Mouse (Mus musculus): ENCODE data around the gene Rab3c. TPM values are rescaled to one million over a fixed set of nuclear protein-coding genes. Genes with fewer than 3 reads are reported as not detected.

Rab3c gene
- total and polyA plus RNA-seq, 3 experiments, result not detected

DNA sequence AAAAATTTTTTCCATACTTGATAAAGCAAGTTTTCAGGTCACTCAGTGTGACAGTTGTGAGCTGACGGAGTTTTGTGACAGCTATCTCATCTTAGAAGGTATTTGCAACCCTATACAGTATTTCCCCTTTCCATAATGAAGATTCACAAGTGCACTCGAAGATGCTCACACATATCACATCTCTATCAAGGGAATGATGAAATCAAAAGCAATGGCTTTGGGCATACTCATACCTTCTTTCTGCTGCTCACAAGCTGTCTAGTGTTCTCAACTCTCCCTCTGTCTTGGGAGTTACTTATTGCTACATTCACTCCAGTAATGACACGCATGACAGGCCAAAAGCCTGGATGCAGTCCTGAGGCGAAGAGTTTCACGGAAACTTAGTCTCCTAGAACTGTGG lies 26.4 kb upstream of the Rab3c start:
- Histone ChIP-seq H3K4me1 (ENCODE audit: control insufficient read depth in 1 of 2, insufficient read depth in 2 of 2) (no peaks in the 10 kb centered on the region), H3K27me3 (replicated peaks) (no peaks in the 10 kb centered on the region), H3K27ac (ENCODE audit: insufficient read depth, low read depth) (no peak overlapping the region), H3K79me2 (replicated peaks; ENCODE audit: control insufficient read depth, extremely low read depth, insufficient read depth, poor library complexity, severe bottlenecking) (no peaks in the 10 kb centered on the region), H3K9me3 (replicated peaks; ENCODE audit: low read length) (no peaks in the 10 kb centered on the region), H3K4me3 (replicated peaks in 1 of 3; ENCODE audit: low read depth in 2 of 3, low read length in 2 of 3, poor library complexity in 1 of 3) (no peak overlapping the region), H3K9ac (ENCODE audit: insufficient read depth, low read depth) (no peak overlapping the region), H3K4me2 (ENCODE audit: insufficient read depth, low read depth, poor library complexity, severe bottlenecking) (no peak overlapping the region), H3K36me3 (replicated peaks in 1 of 2; ENCODE audit: control insufficient read depth in 1 of 2, insufficient read depth in 1 of 2, low read length in 1 of 2) (no peaks in the 10 kb centered on the region)
- no peak for DNase-seq (ENCODE audit: extremely low read depth)
- in situ Hi-C loops (cut with MboI; ENCODE audit: low pct_ligation_motif_present, low pct_unique_long_range_greater_than_20kb, low sequenced_read_pairs) (no loop called here), dilution Hi-C loops (cut with MboI; ENCODE audit: extremely low pct_ligation_motif_present, extremely low pct_unique_long_range_greater_than_20kb, low sequenced_read_pairs) (no loop called here)
- TF ChIP-seq NELFE (IDR thresholded peaks at IDR 0.05; ENCODE audit: low read depth, low read length) (no peak), ZKSCAN1 (IDR thresholded peaks at IDR 0.05; ENCODE audit: borderline replicate concordance, low read depth, low read length) (no peak), CTCF (conservative IDR thresholded peaks at IDR 0.05 in 1 of 2, IDR thresholded peaks at IDR 0.05 in 1 of 2; ENCODE audit: low read depth in 2 of 2, low read length in 2 of 2) (no peak), CHD2 (IDR thresholded peaks at IDR 0.05; ENCODE audit: low read length) (no peak), UBTF (IDR thresholded peaks at IDR 0.05; ENCODE audit: low read depth, low read length) (no peak), NRF1 (IDR thresholded peaks at IDR 0.05; ENCODE audit: low read depth, low read length) (no peak), E2F4 (IDR thresholded peaks at IDR 0.05; ENCODE audit: insufficient replicate concordance, low read depth, low read length) (no peak), GABPA (IDR thresholded peaks at IDR 0.05; ENCODE audit: insufficient replicate concordance, low read depth, low read length) (no peak), PAX5 (IDR thresholded peaks at IDR 0.05; ENCODE audit: low read length) (no peak), ZC3H11A (IDR thresholded peaks at IDR 0.05; ENCODE audit: low read depth, low read length) (no peak), IRF4 (IDR thresholded peaks at IDR 0.05; ENCODE audit: low read depth, low read length) (no peak), ETS1 (conservative IDR thresholded peaks at IDR 0.05; ENCODE audit: low read depth, low read length) (no peak), USF1 (IDR thresholded peaks at IDR 0.05; ENCODE audit: low read depth, low read length) (no peak), ZNF384 (IDR thresholded peaks at IDR 0.05; ENCODE audit: low read depth, low read length) (no peak), HCFC1 (IDR thresholded peaks at IDR 0.05; ENCODE audit: low read depth, low read length) (no peak), MEF2A (IDR thresholded peaks at IDR 0.05; ENCODE audit: borderline replicate concordance, low read depth, low read length) (no peak), POLR2AphosphoS2 (IDR thresholded peaks at IDR 0.05; ENCODE audit: low read depth, low read length) (no peak), MAFK (IDR thresholded peaks at IDR 0.05; ENCODE audit: insufficient replicate concordance, low read length) (no peak), ZMIZ1 (IDR thresholded peaks at IDR 0.05; ENCODE audit: low read depth, low read length) (no peak), ELF1 (IDR thresholded peaks at IDR 0.05; ENCODE audit: low read depth, low read length) (no peak)

DNA sequence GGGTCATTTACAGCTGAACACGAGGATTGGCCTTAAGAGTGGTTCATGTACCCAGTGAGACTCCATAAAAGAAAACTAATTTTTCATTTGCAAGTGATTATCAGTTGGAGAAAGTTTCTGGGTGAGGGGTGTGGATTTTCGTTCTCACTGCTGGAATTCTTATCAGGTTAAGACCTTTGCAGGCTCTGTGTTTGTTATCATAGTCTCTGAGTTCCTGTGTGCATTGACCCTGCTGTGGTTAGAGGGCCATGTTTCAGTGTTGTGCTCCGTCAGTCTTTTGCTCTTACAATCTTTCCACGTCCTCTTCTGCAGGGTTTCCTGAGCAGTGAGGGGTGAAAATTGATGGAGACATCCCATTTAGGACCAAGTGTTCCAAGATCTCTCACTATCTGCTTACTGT lies 16.3 kb upstream of the Rab3c start:
- no peaks in the 10 kb centered on the region for H3K9me3 ChIP-seq (replicated peaks; ENCODE audit: low read length)
- no peak overlapping the region for H3K4me2 ChIP-seq (ENCODE audit: insufficient read depth, low read depth, poor library complexity, severe bottlenecking)
- no peak overlapping the region for H3K9ac ChIP-seq (ENCODE audit: insufficient read depth, low read depth)
- in situ Hi-C loops (cut with MboI; ENCODE audit: low pct_ligation_motif_present, low pct_unique_long_range_greater_than_20kb, low sequenced_read_pairs) (no loop called here), dilution Hi-C loops (cut with MboI; ENCODE audit: extremely low pct_ligation_motif_present, extremely low pct_unique_long_range_greater_than_20kb, low sequenced_read_pairs) (no loop called here)
- no peaks in the 10 kb centered on the region for H3K36me3 ChIP-seq (replicated peaks in 1 of 2; ENCODE audit: control insufficient read depth in 1 of 2, insufficient read depth in 1 of 2, low read length in 1 of 2)
- H3K4me1 ChIP-seq (ENCODE audit: control insufficient read depth in 1 of 2, insufficient read depth in 2 of 2), result no peaks in the 10 kb centered on the region
- no peak overlapping the region for H3K4me3 ChIP-seq (replicated peaks in 1 of 3; ENCODE audit: low read depth in 2 of 3, low read length in 2 of 3, poor library complexity in 1 of 3)
- TF ChIP-seq NELFE (IDR thresholded peaks at IDR 0.05; ENCODE audit: low read depth, low read length) (no peak), CHD2 (IDR thresholded peaks at IDR 0.05; ENCODE audit: low read length) (no peak), RCOR1 (conservative IDR thresholded peaks at IDR 0.05; ENCODE audit: low read depth, low read length) (no peak), MEF2A (IDR thresholded peaks at IDR 0.05; ENCODE audit: borderline replicate concordance, low read depth, low read length) (no peak), MAZ (IDR thresholded peaks at IDR 0.05; ENCODE audit: low read depth, low read length) (no peak), USF1 (IDR thresholded peaks at IDR 0.05; ENCODE audit: low read depth, low read length) (no peak), ZMIZ1 (IDR thresholded peaks at IDR 0.05; ENCODE audit: low read depth, low read length) (no peak), POLR2AphosphoS2 (IDR thresholded peaks at IDR 0.05; ENCODE audit: low read depth, low read length) (no peak), CTCF (conservative IDR thresholded peaks at IDR 0.05 in 1 of 2, IDR thresholded peaks at IDR 0.05 in 1 of 2; ENCODE audit: low read depth in 2 of 2, low read length in 2 of 2) (no peak), MAX (IDR thresholded peaks at IDR 0.05; ENCODE audit: low read length) (no peak), CHD1 (IDR thresholded peaks at IDR 0.05; ENCODE audit: low read depth, low read length) (no peak), UBTF (IDR thresholded peaks at IDR 0.05; ENCODE audit: low read depth, low read length) (no peak), ETS1 (conservative IDR thresholded peaks at IDR 0.05; ENCODE audit: low read depth, low read length) (no peak)
- no peak for DNase-seq (ENCODE audit: extremely low read depth)
- H3K27ac ChIP-seq (ENCODE audit: insufficient read depth, low read depth), result no peak overlapping the region
- no peaks in the 10 kb centered on the region for H3K79me2 ChIP-seq (replicated peaks; ENCODE audit: control insufficient read depth, extremely low read depth, insufficient read depth, poor library complexity, severe bottlenecking)
- H3K27me3 ChIP-seq (replicated peaks), result no peaks in the 10 kb centered on the region
